Comparison of ENCODE assay signal across 8 mouse cellular contexts in the genomic region with DNA sequence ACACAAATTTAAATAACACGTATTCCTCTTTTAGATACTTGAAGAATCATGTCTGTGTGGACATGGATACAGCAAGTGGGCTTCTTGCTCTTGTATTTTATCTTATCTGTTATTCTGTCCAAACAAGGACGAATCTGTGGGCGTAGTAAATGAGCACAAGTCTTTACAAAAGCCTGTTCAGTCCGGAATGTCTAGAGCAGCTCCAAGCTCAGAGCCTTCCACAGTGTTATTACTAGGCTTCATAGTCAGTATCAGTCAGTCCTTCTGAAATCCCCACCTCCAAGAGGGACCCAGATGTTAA. TPM values are rescaled to one million over a fixed set of nuclear protein-coding genes. Genes with fewer than 3 reads are reported as not detected.
DNase-seq lines count a peak whose midpoint lies in the region; ATAC-seq lines count a peak whose summit lies in the region.

No protein-coding gene starts in this region.

- no peaks in the 10 kb centered on the region for H3K36me3 ChIP-seq in heart, embryonic 16.5 days (ENCODE audit: control insufficient read depth, insufficient read depth)
- H3K36me3 ChIP-seq in liver, embryonic 13.5 days: no peaks in the 10 kb centered on the region

- H3K4me1 ChIP-seq in heart, embryonic 16.5 days (ENCODE audit: control insufficient read depth, insufficient read depth, low read length): peaks cover 8% of the 10 kb centered on the region; the same call in 1 of the 2 replicates
- peaks cover 10% of the 10 kb centered on the region for H3K4me1 ChIP-seq in liver, embryonic 13.5 days (replicated peaks)

- no peaks in the 10 kb centered on the region for H3K9me3 ChIP-seq in heart, embryonic 16.5 days (replicated peaks; ENCODE audit: control insufficient read depth, low read length)
- no peaks in the 10 kb centered on the region for H3K9me3 ChIP-seq in liver, embryonic 13.5 days (replicated peaks)

- peak overlapping the region; percentile 77; the same call in 1 of the 2 replicates for H3K9ac ChIP-seq in heart, embryonic 16.5 days (ENCODE audit: low read length)
- no peak overlapping the region for H3K9ac ChIP-seq in liver, embryonic 13.5 days

- no peak overlapping the region for H3K4me3 ChIP-seq in heart, embryonic 16.5 days (ENCODE audit: low read length)
- H3K4me3 ChIP-seq in liver, embryonic 13.5 days (replicated peaks): no peak overlapping the region

- no peak overlapping the region for H3K27ac ChIP-seq in heart, embryonic 16.5 days (ENCODE audit: low read length)
- H3K27ac ChIP-seq in liver, embryonic 13.5 days: no peak overlapping the region

- peak overlapping the region; percentile 69; the same call in 1 of the 2 replicates for H3K4me2 ChIP-seq in heart, embryonic 16.5 days (ENCODE audit: low read depth, low read length)
- H3K4me2 ChIP-seq in liver, embryonic 13.5 days: peak overlapping the region; percentile 74; the same call in 1 of the 2 replicates

- DNase-seq in heart, postnatal 10 days: no peak
- DNase-seq in thymus, postnatal 25 days: peak; percentile 8
- no peak for DNase-seq in thymus, adult 18-20 months
- DNase-seq in liver, embryonic 13.5 days: no peak
- DNase-seq in adipocyte (ENCODE audit: low spot score): no peak
- DNase-seq in ovary, postnatal 14 days (ENCODE audit: low spot score): no peak
- DNase-seq in kidney, postnatal 4 days: no peak

- 68% methylated on average over 4 of the region's 4 CpGs for WGBS in heart, embryonic 16.5 days
- WGBS in liver, embryonic 13.5 days (ENCODE audit: insufficient replicate concordance): 55% methylated on average over 4 of the region's 4 CpGs

- H3K27me3 ChIP-seq in heart, embryonic 16.5 days (ENCODE audit: control insufficient read depth, insufficient read depth, low read length): no peaks in the 10 kb centered on the region
- H3K27me3 ChIP-seq in liver, embryonic 13.5 days: peaks cover 22% of the 10 kb centered on the region

- intact Hi-C loops in heart, postnatal 10 days (cut with DNase I): loop anchor here (5.0 kb wide), 5 partner anchors 87 to 822 kb away; a partner anchor contains a TSS

- ATAC-seq in heart, embryonic 16.5 days (replicated peaks; ENCODE audit: extremely low read depth, insufficient read depth, low FRiP score): no peak
- ATAC-seq in liver, embryonic 13.5 days (ENCODE audit: low read depth): no peak

RNA-seq across cellular contexts. Expression of a gene that starts 52.2 kb away (rescaled TPM):
- polyA plus RNA-seq in heart, embryonic 16.5 days (2015; fragmentation: Nextera tagmentation; extraction: Ambion mirVana): 2.3 and 4.0 TPM in 2 replicates
- total RNA-seq in heart, postnatal 10 days (2021): 1 to 10 TPM in 1 of 2 experiments, under 1 TPM in 1; 0.36 to 1.4 TPM
- polyA plus RNA-seq in liver, embryonic 13.5 days (2015; fragmentation: Nextera tagmentation; extraction: Ambion mirVana): 0.13 and 0.22 TPM in 2 replicates
